Mouse (Mus musculus): Measurements from ENCODE around the gene Tnp2. TPM values are rescaled to one million over a fixed set of nuclear protein-coding genes. Genes with fewer than 3 reads are reported as not detected.

The Tnp2 gene
- total RNA-seq, 2 experiments from 2014 or later, result not detected

GRCm38 (mm10) chr16:10762569-10763180 is 25.8 kb downstream of the Tnp2 start:
- intact Hi-C loops (cut with DNase I), result no loop called here
- TF ChIP-seq CTCF (IDR thresholded peaks at IDR 0.05), result no peak
- no peak overlapping the region for H3K27ac ChIP-seq
- DNase-seq (ENCODE audit: extremely low spot score in 1 of 2, low spot score in 2 of 2), result no peak
- H3K4me3 ChIP-seq, result no peak overlapping the region

DNA sequence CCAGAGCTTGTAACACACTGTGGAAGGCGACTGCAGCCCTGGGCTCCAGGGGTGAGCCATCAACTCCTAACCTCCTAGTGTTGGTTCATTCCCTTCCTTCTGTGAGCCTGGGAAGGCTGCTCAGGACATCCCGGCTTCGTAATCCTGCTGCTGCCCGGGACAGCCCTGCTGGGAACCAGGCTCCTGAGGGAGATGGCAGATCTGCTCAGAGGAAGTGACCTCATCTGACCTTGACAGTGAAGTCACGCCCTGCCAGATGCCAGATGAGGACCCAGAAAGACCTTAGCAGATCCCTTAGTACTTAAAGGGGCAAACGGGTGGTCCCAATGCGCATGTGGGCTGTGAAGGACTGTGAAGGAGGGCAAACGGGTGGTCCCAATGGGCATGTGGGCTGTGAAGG is 27.3 kb downstream of the Tnp2 start:
- no peak for DNase-seq (ENCODE audit: extremely low spot score in 1 of 2, low spot score in 2 of 2)
- no peak overlapping the region for H3K27ac ChIP-seq
- H3K4me3 ChIP-seq, result no peak overlapping the region
- intact Hi-C loops (cut with DNase I), result no loop called here
- TF ChIP-seq CTCF (IDR thresholded peaks at IDR 0.05), result no peak

DNA sequence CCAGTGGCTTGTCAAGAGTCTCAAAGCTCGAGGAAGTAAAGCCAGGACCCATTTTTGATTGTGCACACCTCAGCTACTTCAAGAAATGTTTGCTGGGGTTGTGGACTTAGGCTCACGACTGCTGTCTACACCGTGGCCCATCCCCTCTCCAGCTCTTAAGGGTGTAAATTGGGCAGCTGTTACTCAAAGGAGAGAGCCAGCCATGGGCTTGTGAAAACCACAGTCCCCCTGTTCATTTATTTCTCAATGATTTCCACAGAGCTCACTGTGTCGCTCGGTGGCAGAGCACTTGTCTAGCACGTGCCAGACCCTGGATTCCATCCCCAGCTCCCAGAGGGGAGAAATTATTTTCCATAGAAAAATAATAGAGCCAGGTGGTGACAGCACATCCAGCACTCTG is 32.3 kb downstream of the Tnp2 start:
- Histone ChIP-seq H3K27ac (no peak overlapping the region), H3K4me3 (no peak overlapping the region)
- intact Hi-C loops (cut with DNase I), result no loop called here
- no peak for DNase-seq (ENCODE audit: extremely low spot score in 1 of 2, low spot score in 2 of 2)
- no peak for TF ChIP-seq CTCF (IDR thresholded peaks at IDR 0.05)

DNA sequence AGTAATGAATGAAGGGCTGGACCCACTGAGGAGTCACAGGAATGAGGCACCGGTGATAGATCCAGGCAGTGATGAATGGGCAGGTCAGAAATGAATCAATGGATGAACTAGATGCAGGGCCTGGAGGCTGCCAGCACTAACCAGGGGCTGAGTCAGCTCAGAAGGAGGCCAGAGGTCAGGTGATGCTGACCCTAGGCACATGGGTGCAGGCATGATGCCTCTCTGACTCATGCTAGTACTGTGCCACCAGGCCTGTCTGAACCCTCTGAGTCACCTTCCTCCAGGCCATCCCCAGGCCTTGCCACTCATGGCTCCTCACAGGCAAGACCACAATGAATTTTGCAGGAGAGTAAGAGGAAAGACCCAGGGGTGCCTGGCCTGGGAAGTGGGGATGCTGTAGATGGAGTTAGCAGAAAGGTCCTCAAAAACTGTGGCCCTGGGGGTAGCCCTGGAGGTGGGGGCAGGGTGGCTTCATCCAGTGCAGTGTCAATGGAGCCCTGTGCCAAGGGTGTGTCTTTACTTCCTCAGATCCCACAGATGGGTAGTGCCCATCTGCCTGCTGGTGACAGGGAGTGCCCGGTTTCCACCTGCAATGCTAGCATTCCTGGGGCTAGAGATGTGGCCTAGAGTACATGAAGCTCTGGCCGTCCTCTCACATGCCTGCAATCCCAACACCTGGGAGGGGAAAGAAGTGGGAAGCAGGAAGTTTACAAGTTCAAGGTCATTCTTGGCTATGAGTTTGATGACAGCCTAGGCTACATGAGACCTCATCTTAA is 33.8 kb downstream of the Tnp2 start:
- no peak for TF ChIP-seq CTCF (IDR thresholded peaks at IDR 0.05)
- H3K27ac ChIP-seq, result no peak overlapping the region
- intact Hi-C loops (cut with DNase I), result no loop called here

GRCm38 (mm10) chr16:10749824-10750223 is 38.6 kb downstream of the Tnp2 start:
- no peak overlapping the region for H3K4me3 ChIP-seq
- no peak overlapping the region for H3K27ac ChIP-seq
- intact Hi-C loops (cut with DNase I), result loop anchor here (10.0 kb wide), 1 partner anchor 615 kb away; no protein-coding TSS in a partner anchor
- TF ChIP-seq CTCF (IDR thresholded peaks at IDR 0.05), result no peak
- DNase-seq (ENCODE audit: extremely low spot score in 1 of 2, low spot score in 2 of 2), result peak; percentile 31 to 44

More for the DNA sequence above, 33.8 kb downstream of the Tnp2 start:
- DNase-seq (ENCODE audit: extremely low spot score in 1 of 2, low spot score in 2 of 2), result no peak
- no peak overlapping the region for H3K4me3 ChIP-seq

- DNase-seq (ENCODE audit: extremely low spot score in 1 of 2, low spot score in 2 of 2), result no peak
- intact Hi-C loops (cut with DNase I), result loop anchor here (10.0 kb wide), 1 partner anchor 614 kb away; no protein-coding TSS in a partner anchor
- Histone ChIP-seq H3K27ac (no peak overlapping the region), H3K4me3 (no peak overlapping the region)
- no peak for TF ChIP-seq CTCF (IDR thresholded peaks at IDR 0.05)
Measured at GRCm38 (mm10) chr16:10749226-10749625, 39.2 kb downstream of the Tnp2 start.

DNA sequence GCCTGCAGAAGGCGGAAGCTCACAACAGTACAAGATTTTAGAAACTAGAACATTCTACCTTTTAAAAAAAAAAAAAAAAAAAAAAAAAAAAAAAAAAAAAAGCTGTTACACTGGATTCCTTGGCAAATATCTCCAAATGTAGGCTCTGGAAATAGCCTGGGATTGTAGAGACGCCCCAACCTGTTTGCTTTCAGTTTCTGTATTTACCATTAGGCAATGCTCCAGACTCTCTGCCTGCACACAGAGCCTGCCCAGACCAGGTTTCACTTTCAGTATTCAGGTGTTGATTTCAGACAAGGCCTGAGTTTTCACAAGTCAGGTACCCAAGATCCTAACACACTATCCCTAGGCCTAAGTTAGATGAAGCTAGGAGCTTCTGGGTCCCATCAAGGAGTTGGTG is 47.4 kb downstream of the Tnp2 start:
- no peak overlapping the region for H3K27ac ChIP-seq
- intact Hi-C loops (cut with DNase I), result loop anchor here (10.0 kb wide), 1 partner anchor 606 kb away; no protein-coding TSS in a partner anchor
- DNase-seq (ENCODE audit: extremely low spot score in 1 of 2, low spot score in 2 of 2), result no peak

DNA sequence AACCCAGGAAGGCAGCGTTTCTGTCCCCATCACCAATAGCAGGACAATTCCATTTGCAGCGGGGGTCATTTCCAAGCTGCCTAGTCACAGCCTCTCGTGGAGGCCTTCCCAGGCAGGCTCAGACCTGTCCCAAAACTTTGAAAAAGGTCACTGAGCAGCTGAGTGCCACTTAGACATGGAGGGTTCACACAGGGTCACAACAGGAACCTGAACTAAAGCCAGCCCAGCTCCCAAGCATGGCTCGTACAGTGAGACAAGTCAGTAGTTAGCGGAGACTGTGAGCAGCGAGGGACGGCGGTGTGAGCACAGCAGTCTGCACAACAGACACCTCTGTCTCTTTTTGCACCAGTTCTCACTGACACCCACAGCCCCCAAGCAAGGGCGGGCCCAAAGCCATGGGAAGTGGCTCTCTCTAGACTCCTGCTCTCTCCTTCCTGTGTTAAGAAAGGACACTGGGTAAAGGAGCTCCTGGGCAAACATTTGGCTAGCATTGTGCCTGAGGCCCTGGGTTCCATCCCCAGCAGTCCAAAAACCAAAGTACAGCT is 48.5 kb downstream of the Tnp2 start:
- TF ChIP-seq CTCF (IDR thresholded peaks at IDR 0.05), result no peak
- no peak overlapping the region for H3K27ac ChIP-seq
- DNase-seq (ENCODE audit: extremely low spot score in 1 of 2, low spot score in 2 of 2), result no peak
- intact Hi-C loops (cut with DNase I), result loop anchor here (10.0 kb wide), 1 partner anchor 605 kb away; no protein-coding TSS in a partner anchor
- no peak overlapping the region for H3K4me3 ChIP-seq

More for the DNA sequence above, 47.4 kb downstream of the Tnp2 start:
- TF ChIP-seq CTCF (IDR thresholded peaks at IDR 0.05), result no peak
- H3K4me3 ChIP-seq, result no peak overlapping the region

- no peak for DNase-seq (ENCODE audit: extremely low spot score in 1 of 2, low spot score in 2 of 2)
- Histone ChIP-seq H3K4me3 (no peak overlapping the region), H3K27ac (no peak overlapping the region)
- intact Hi-C loops (cut with DNase I), result no loop called here
- no peak for TF ChIP-seq CTCF (IDR thresholded peaks at IDR 0.05)
Measured at GRCm38 (mm10) chr16:10738866-10739265, 49.6 kb downstream of the Tnp2 start.

Other genes starting within 250 kb of the Tnp2 start
- gene Dexi, start 245.6 kb downstream of the Tnp2 start, total RNA-seq (2021), result 10 to 100 TPM; 68.7 to 72.3 TPM
- gene Clec16a, start 243.3 kb downstream of the Tnp2 start, total RNA-seq (2021), result 100 to 1,000 TPM; 105 to 106 TPM
- gene Socs1, start 3.1 kb downstream of the Tnp2 start, total RNA-seq (2021), result 1 to 10 TPM in 1 of 2 experiments, under 1 TPM in 1; 0.82 to 1.2 TPM
- gene Prm3, start 2.3 kb upstream of the Tnp2 start, total RNA-seq (2021), result not detected
- gene Prm2, start 7.5 kb upstream of the Tnp2 start, total RNA-seq (2021), result not detected
- not detected for gene Prm1, start 17.2 kb upstream of the Tnp2 start, total RNA-seq (2021)
- not detected for gene Gm11172, start 24.3 kb upstream of the Tnp2 start, total RNA-seq (2021)
- gene Rmi2, start 46.4 kb upstream of the Tnp2 start, total RNA-seq (2021), result under 1 TPM; 0.14 to 0.42 TPM